Comparison of ENCODE assay signal across 17 mouse cellular contexts in the genomic region with DNA sequence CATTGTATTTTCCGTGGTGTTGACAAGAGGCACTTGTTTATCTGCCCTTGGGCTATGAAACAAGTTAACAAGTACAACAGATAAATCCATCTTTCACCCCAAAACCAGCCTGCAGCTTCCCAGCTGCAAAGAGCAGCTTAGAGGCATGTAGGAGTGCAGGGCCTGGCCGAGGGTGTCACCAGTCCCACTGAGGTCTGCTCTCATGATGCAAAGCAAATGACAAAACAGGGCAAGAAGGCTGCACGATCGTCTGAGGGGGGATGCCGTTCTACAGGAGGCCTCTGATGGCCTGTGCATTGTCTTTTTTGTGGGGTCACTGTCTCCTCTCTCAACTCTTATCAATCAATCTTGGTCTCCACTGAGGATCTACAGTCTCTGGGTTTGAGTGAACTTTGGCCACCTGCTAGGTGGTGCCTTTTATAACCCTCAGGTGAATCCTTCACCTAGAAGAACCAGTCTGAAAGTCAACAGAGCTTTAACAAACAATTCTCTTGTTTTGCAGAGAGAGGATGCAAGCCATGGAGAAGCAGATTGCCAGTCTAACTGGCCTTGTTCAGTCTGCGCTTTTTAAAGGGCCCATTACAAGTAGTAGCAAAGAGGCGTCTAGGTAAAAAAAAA.
"Had no signal": no experiment of that assay in that cellular context is flagged by ENCODE, and none has a peak within 500 bp of the region (broad histone marks: within the 10 kb centered on the region; RNA-seq: fewer than 3 reads in every experiment).

No protein-coding gene starts in this region.

- H3K36me3 ChIP-seq: lung, embryonic 15.5 days had no signal

- DNase-seq: kidney, adult 18-20 months; kidney, adult 9 months; kidney, postnatal 25 days; layer of hippocampus, postnatal 36 days; lung, postnatal 10 days; lung, postnatal 36 days; midbrain, embryonic 14.5 days; right cerebral cortex, adult 18-20 months; right cerebral cortex, postnatal 14 days; right cerebral cortex, postnatal 4 days; thymus, postnatal 25 days had no signal

- H3K27ac ChIP-seq: kidney, postnatal 0 days; left cerebral cortex, adult 2 months; liver, embryonic 14.5 days; lung, embryonic 15.5 days had no signal

- H3K4me3 ChIP-seq: left cerebral cortex, adult 2 months; lung, embryonic 15.5 days had no signal

- H3K4me1 ChIP-seq: lung, embryonic 15.5 days had no signal

- H3K27me3 ChIP-seq: lung, embryonic 15.5 days; megakaryocyte, embryonic 14.5 days had no signal

- H3K9me3 ChIP-seq: lung, embryonic 15.5 days had no signal

- H3K4me2 ChIP-seq: lung, embryonic 15.5 days; midbrain, embryonic 11.5 days had no signal

- H3K9ac ChIP-seq: liver, embryonic 14.5 days; lung, embryonic 15.5 days had no signal
